Mouse (Mus musculus) midbrain, postnatal 0 days (tissue): ENCODE measurements around the gene Adamtsl1. TPM values are rescaled to one million over a fixed set of nuclear protein-coding genes. Genes with fewer than 3 reads are reported as not detected.

Experiments used
- ATAC-seq: fragments of 200-750 bp; cut with Nextera tagmentation; 2 replicates; pipeline ENCODE4 v1.8.0; 2017; ENCODE audit warnings: moderate number of reproducible peaks, mild to moderate bottlenecking, moderate TSS enrichment, moderate library complexity; ENCODE audit not compliant: low FRiP score
- DNase-seq: peaks from one replicate; pipeline ENCODE4 v3.0.0-alpha.2; 2015; ENCODE audit warnings: low spot score
- H3K27ac ChIP-seq: fragments of 300-500 bp; sonication (generic); 2 replicates; pipeline ENCODE4 v1.5.1; 2014; ENCODE audit warnings: low read depth, mild to moderate bottlenecking, low read length, mixed read lengths
- H3K27me3 ChIP-seq: fragments of 300-500 bp; sonication (generic); 2 replicates; pipeline ENCODE4 v1.6.1; 2014; ENCODE audit warnings: low read length, control low read depth, mixed read lengths; ENCODE audit not compliant: insufficient read depth
- H3K36me3 ChIP-seq: fragments of 300-500 bp; sonication (generic); 2 replicates; pipeline ENCODE4 v1.6.1; 2014; ENCODE audit warnings: low read length, control low read depth, mixed read lengths; ENCODE audit not compliant: insufficient read depth
- H3K4me1 ChIP-seq: fragments of 300-500 bp; sonication (generic); 2 replicates; pipeline ENCODE4 v1.6.1; 2014; ENCODE audit warnings: mild to moderate bottlenecking, control low read depth, antibody characterized with exemption, low read length, mixed read lengths; ENCODE audit not compliant: insufficient read depth
- H3K4me2 ChIP-seq: fragments of 300-500 bp; sonication (generic); 2 replicates; pipeline ENCODE4 v1.6.1; 2014; ENCODE audit warnings: low read depth, mild to moderate bottlenecking, low read length, mixed read lengths; ENCODE audit not compliant: poor library complexity, severe bottlenecking
- H3K4me3 ChIP-seq: fragments of 300-500 bp; sonication (generic); 2 replicates; pipeline ENCODE4 v1.5.1; 2014; ENCODE audit warnings: low read depth, mild to moderate bottlenecking, low read length, moderate library complexity
- H3K9ac ChIP-seq: fragments of 300-500 bp; sonication (generic); replicated peaks from 2 replicates; pipeline ENCODE4 v1.6.1; 2014; ENCODE audit warnings: mild to moderate bottlenecking, low read length, moderate library complexity, mixed read lengths; ENCODE audit not compliant: poor library complexity, severe bottlenecking
- H3K9me3 ChIP-seq: fragments of 300-500 bp; sonication (generic); 2 replicates; pipeline ENCODE4 v1.6.1; 2016; ENCODE audit warnings: low read length, control low read depth
- CTCF ChIP-seq: IDR thresholded peaks from 2 replicates; pipeline ENCODE4 v1.5.1; 2016; ENCODE audit warnings: antibody characterized with exemption, mild to moderate bottlenecking
- WGBS: fragments of 180-500 bp; shearing (Covaris S2); extraction: QIAGEN DNeasy Blood & Tissue Kit; methylation state at CpG from one replicate; pipeline ENCODE4 v1.1.7; 2014; 5-methylcytosine and 5-hydroxymethylcytosine counted together
- polyA plus RNA-seq: library from polyadenylated mRNA; unstranded; fragments of >200 nt; fragmentation: Nextera tagmentation; extraction: Ambion mirVana; gene quantifications from 2 replicates; pipeline ENCODE4 v1.2.1, GENCODE M21; 2015
- total RNA-seq: library from RNA; depleted of rRNA; stranded (reverse); fragments of >200 nt; gene quantifications from 2 replicates; pipeline ENCODE4 v1.2.3, GENCODE M21; 2014

Adamtsl1 gene
- total and polyA plus RNA-seq, 2 experiments from 2014 or later = 4.9 to 7.3 TPM

- Histone ChIP-seq H3K4me1 (no peaks in the 10 kb centered on the region), H3K4me2 (no peak overlapping the region), H3K27ac (no peak overlapping the region), H3K9me3 (no peaks in the 10 kb centered on the region), H3K4me3 (no peak overlapping the region), H3K27me3 (no peaks in the 10 kb centered on the region), H3K9ac (no peak overlapping the region), H3K36me3 (no peaks in the 10 kb centered on the region)
- TF ChIP-seq CTCF = no peak
- WGBS = 71% methylated on average over 2 of the region's 2 CpGs
- ATAC-seq = no peak
- DNase-seq = no peak
Measured at GRCm38 (mm10) chr4:86077355-86077754, 563.4 kb downstream of the Adamtsl1 start.

GRCm38 (mm10) chr4:86077854-86078253 lies 563.9 kb downstream of the Adamtsl1 start:
- no peak for DNase-seq
- Histone ChIP-seq H3K36me3 (no peaks in the 10 kb centered on the region), H3K27me3 (no peaks in the 10 kb centered on the region), H3K4me1 (no peaks in the 10 kb centered on the region), H3K4me3 (no peak overlapping the region), H3K9ac (no peak overlapping the region), H3K9me3 (no peaks in the 10 kb centered on the region), H3K4me2 (no peak overlapping the region), H3K27ac (no peak overlapping the region)
- no peak for TF ChIP-seq CTCF
- 73% methylated on average over 3 of the region's 3 CpGs for WGBS
- no peak for ATAC-seq

- no peak for DNase-seq
- WGBS = 91% methylated on average over 5 of the region's 5 CpGs
- TF ChIP-seq CTCF = no peak
- Histone ChIP-seq H3K27ac (no peak overlapping the region), H3K4me3 (no peak overlapping the region), H3K4me2 (no peak overlapping the region), H3K4me1 (no peaks in the 10 kb centered on the region), H3K27me3 (no peaks in the 10 kb centered on the region), H3K36me3 (no peaks in the 10 kb centered on the region), H3K9ac (no peak overlapping the region), H3K9me3 (no peaks in the 10 kb centered on the region)
- ATAC-seq = no peak
Measured at GRCm38 (mm10) chr4:86087508-86087907, 573.5 kb downstream of the Adamtsl1 start.

- no peak overlapping the region for H3K4me2 ChIP-seq
- no peak overlapping the region for H3K9ac ChIP-seq
- 45% methylated on average over 1 of the region's 1 CpGs for WGBS
- no peaks in the 10 kb centered on the region for H3K36me3 ChIP-seq
- H3K9me3 ChIP-seq = no peaks in the 10 kb centered on the region
- no peaks in the 10 kb centered on the region for H3K4me1 ChIP-seq
- no peak for TF ChIP-seq CTCF
- DNase-seq (no peak), ATAC-seq (no peak)
- no peak overlapping the region for H3K27ac ChIP-seq
- no peak overlapping the region for H3K4me3 ChIP-seq
- H3K27me3 ChIP-seq = no peaks in the 10 kb centered on the region
Measured at GRCm38 (mm10) chr4:86103207-86103606, 589.2 kb downstream of the Adamtsl1 start.

GRCm38 (mm10) chr4:86108325-86108724 lies 594.4 kb downstream of the Adamtsl1 start:
- H3K4me1 ChIP-seq = no peaks in the 10 kb centered on the region
- H3K36me3 ChIP-seq = no peaks in the 10 kb centered on the region
- H3K4me2 ChIP-seq = no peak overlapping the region
- no peaks in the 10 kb centered on the region for H3K9me3 ChIP-seq
- ATAC-seq = no peak
- no peak for DNase-seq
- TF ChIP-seq CTCF = no peak
- no peak overlapping the region for H3K4me3 ChIP-seq
- H3K27me3 ChIP-seq = no peaks in the 10 kb centered on the region
- no peak overlapping the region for H3K27ac ChIP-seq
- WGBS = 93% methylated on average over 4 of the region's 4 CpGs
- H3K9ac ChIP-seq = no peak overlapping the region

GRCm38 (mm10) chr4:86119067-86119466 lies 605.1 kb downstream of the Adamtsl1 start:
- H3K27ac ChIP-seq = no peak overlapping the region
- H3K9ac ChIP-seq = no peak overlapping the region
- no peaks in the 10 kb centered on the region for H3K36me3 ChIP-seq
- WGBS = 84% methylated on average over 2 of the region's 2 CpGs
- ATAC-seq (no peak), DNase-seq (no peak)
- no peak overlapping the region for H3K4me2 ChIP-seq
- no peak for TF ChIP-seq CTCF
- no peak overlapping the region for H3K4me3 ChIP-seq
- H3K9me3 ChIP-seq = no peaks in the 10 kb centered on the region
- H3K4me1 ChIP-seq = no peaks in the 10 kb centered on the region
- no peaks in the 10 kb centered on the region for H3K27me3 ChIP-seq

- Histone ChIP-seq H3K4me2 (no peak overlapping the region), H3K27me3 (no peaks in the 10 kb centered on the region), H3K9ac (no peak overlapping the region), H3K4me3 (no peak overlapping the region), H3K27ac (no peak overlapping the region), H3K9me3 (no peaks in the 10 kb centered on the region), H3K4me1 (no peaks in the 10 kb centered on the region), H3K36me3 (no peaks in the 10 kb centered on the region)
- no peak for TF ChIP-seq CTCF
- WGBS = 73% methylated on average over 5 of the region's 5 CpGs
- peak; percentile 5 for DNase-seq
- ATAC-seq = no peak
Measured at GRCm38 (mm10) chr4:86122431-86122830, 608.5 kb downstream of the Adamtsl1 start.
